Mouse (Mus musculus): ENCODE results near the gene Rcc1. TPM values are rescaled to one million over a fixed set of nuclear protein-coding genes. Genes with fewer than 3 reads are reported as not detected.

Gene Rcc1
- total RNA-seq, 2 experiments from 2014 or later = 6.0 to 6.3 TPM

DNA sequence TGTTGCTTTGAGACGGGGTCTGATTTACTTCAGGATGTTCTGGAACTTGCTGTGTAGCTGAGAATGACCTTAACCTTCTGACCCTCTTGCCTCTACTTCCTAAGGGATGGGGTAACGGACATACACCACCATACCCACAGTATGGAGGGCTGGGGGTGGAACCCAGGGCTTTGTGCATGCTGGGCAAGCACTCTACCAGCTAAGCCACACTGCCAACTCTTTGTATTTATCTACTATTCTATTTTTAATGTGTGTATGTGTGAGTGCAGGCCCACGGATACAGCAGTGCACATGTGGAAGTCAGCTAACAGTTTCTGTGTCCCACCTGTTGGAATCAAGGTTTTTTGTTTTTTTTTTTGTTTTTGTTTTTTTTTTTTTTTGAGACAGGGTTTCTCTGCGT, 6.1 kb upstream of the Rcc1 start:
- intact Hi-C loops (cut with DNase I) = no loop called here
- no peak for DNase-seq

DNA sequence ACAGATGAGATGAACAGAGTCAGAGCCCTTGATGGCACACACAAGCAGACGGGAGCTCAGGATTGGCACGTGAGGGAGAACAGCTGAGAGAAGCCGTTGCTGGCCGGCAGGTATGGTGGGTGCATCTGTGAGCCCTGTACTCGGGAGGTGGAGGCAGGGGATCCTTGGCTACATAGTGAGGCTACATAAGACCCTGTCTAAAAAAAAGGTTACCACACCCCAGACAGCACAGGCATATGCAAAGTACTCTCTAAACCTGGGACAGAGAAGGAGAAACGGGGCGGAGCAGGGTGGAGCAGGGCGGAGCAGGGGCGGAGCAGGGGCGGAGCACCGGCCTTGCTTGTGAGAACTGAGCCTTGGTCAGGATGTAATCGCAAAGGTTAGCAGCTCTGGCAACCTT, 2.8 kb upstream of the Rcc1 start:
- intact Hi-C loops (cut with DNase I) = no loop called here
- no peak for DNase-seq

DNA sequence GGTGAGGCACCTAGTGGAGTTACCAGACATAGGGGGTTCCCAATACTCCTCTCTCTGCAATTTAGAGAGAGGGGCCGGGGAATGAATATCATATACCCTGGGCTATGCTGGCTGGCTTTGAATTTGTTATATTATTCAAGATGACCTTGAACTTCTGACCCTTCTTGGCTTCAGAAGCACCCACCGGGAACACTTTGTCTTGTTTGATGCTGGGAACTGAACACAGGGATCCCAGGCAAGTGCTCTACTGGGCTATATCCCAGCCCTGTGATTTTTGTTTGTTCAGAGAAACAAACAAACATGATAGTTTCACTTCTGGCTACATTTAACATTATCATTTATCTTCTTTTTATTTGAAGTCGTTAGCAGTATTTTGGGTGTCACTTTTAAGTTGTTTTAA, 2.0 kb upstream of the Rcc1 start:
- no peak for DNase-seq
- intact Hi-C loops (cut with DNase I) = no loop called here

DNA sequence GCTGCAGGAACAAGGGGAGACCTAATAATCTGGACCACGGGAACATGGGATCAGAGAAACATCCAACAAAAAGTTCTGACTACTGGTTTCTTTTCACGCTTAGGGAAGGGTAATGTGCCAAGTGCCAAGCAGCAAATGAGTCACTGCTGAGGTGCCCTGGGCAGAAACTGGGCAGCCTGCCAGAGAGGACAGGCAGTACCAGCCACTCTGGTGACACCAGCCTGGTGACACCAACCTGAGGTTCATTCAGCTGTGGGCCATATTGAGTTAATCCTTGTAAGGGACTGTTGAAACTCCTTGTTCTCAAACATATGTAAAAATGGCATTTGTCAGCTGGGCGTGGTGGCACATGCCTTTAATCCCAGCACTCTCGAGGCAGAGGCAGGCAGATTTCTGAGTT, 1.2 kb upstream of the Rcc1 start:
- intact Hi-C loops (cut with DNase I) = no loop called here
- DNase-seq = no peak

DNA sequence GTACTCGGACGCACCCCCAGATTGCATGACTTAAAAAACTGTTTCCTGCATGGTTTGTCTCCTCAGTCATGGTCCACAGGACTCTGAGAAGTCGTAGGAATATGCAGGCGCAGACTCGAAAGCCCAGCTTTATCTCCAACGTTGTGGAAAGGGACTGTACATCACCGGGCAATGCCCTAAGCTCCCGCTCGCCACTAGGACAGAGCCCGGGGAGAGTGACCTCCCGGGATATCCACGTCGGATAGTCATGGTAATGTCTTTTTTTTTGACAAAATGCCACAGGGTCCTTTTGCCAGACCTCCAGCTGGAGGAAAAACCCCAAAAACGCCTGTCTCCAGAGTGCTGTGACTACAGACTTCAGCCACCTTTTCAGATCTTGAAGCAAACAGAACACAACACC, 666 bp downstream of the Rcc1 start:
- intact Hi-C loops (cut with DNase I) = no loop called here
- DNase-seq = no peak

DNA sequence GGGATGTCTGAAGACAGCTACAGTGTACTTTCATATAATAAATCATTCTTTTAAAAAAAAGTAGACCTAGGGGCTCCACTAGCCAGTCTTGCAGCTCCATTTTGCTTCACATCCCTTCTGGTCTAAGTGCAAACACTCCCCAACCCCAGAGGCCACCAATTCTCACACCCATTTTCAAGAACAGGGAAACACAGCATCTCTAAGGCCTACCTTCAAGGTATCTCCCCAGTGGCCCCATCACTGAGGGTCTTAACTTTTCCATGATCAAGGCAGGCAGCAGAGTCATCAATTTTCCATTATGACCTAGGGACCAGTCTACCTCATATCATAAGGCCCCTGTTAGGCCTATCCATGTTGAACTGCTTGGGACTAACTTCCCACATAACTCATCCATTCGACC, 2.0 kb downstream of the Rcc1 start:
- DNase-seq = no peak
- intact Hi-C loops (cut with DNase I) = no loop called here

DNA sequence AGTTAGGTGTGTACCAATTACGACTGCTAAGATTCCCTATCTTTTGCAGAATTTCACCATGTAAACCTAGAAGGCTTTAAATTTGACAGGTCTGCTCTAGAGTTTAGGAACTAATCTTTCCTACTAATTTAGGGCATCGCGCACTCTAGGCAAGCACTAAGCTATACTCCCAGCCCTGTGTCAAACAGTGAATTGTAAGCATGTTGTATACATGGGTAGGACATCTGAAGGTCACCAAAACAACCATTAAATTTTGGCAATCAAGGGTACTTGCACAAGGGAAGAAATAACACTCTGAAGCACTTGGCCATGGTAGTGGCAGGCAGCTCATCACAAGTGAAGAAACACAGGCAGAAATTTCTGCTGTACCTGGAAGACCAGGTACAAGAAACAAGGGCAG, 2.6 kb downstream of the Rcc1 start:
- intact Hi-C loops (cut with DNase I) = no loop called here
- DNase-seq = no peak

DNA sequence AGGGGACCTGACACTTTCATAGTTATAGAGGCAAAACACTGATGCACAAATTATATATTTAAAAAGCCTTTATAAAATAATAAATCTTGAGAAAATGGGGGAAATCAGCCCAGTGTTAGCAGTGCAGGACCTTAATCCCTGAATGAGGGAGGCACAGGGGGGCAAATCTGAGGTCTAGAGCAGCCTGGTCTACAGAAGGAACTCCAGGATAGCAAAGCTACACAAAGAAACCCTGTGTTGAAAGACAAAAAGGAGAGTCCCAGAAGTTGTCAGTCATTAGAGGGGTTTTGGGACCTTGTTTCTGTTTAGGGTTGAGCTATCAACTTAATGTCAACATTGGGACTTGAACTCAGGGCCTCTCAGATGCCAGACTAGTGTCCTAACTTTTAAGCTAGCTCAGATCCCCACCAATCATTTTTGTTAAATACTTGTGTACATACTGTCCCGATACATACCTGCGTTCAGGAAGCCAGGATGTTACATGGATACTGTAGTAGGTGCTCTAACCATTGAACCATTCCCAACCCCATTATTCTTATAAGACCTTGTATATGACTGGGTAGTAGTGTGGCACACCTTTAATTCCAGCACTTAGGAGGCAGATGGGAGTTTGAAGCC, 3.2 kb downstream of the Rcc1 start:
- no peak for DNase-seq
- intact Hi-C loops (cut with DNase I) = no loop called here

DNA sequence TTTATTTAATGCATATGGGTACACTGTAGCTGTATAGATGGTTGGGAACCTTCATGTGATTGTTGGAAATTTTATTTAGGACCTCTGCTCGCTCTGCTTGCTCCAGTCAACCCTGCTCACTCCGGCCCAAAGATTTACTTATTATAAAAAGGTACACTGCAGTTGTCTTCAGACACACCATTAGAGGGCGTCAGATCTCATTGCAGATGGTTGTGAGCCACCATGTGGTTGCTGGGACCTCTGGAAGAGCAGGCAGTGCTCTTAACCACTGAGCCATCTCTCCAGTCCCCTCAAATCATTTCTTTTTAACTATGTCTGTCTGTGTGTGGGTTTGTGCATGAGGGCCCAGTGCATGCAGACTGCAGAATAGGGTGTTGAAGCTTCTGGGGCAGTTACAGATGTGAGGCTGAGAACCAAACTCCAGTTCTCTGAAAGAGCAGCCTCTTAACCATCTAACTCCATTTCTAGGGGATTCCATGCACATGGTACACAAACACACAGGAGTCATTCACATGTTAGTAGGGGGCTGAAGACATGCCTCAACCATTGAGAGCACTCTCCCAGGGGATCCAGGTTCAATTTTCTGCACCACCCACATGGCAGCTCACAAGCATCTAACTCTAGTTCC, 3.8 kb downstream of the Rcc1 start:
- no peak for DNase-seq
- intact Hi-C loops (cut with DNase I) = loop anchor here (1.0 to 5.0 kb wide), 3 partner anchors 56 to 262 kb away; partner anchors contain the start of gene Ythdf2

DNA sequence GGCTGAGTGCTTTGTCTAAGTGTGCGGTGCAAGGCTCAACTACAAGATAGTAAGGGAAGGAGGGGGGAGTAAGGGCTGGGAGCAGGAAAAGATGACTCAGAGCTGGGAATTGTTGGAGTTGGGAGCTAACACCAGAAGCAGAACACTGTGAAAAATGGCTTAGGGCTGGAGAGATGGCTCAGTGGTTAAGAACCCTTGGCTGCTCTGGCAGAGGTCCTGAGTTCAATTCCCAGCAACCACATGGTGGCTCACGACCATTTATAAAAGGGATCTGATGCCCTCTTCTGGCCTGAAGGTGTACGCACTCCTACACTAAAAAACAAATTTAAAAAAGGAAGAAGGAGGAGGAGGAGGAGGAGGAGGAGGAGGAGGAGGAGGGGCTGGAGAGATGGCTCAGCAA, 6.7 kb downstream of the Rcc1 start:
- intact Hi-C loops (cut with DNase I) = loop anchor here (5.0 kb wide), 2 partner anchors 134 to 259 kb away; partner anchors contain the start of gene Ythdf2
- no peak for DNase-seq

DNA sequence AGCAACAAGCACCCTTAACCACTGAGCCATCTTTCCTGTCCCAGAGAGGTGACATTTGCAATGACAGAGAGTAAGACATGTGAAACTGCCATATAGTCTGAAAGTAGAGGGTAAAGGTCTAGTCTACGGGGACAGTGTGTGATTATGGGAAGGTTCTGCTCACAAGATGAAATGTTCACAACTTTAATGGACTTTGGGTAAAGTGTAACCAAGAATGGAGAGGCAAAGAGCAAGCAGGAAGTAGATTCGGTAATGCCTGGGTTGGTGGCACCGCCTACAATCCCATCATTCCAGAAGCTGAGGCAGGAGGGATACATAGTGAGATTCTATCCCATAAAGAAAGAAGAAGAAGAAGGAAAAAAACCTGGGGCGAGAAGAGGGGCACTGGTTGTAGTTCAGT, 7.1 kb downstream of the Rcc1 start:
- intact Hi-C loops (cut with DNase I) = loop anchor here (5.0 kb wide), 2 partner anchors 134 to 259 kb away; partner anchors contain the start of gene Ythdf2
- DNase-seq = no peak

DNA sequence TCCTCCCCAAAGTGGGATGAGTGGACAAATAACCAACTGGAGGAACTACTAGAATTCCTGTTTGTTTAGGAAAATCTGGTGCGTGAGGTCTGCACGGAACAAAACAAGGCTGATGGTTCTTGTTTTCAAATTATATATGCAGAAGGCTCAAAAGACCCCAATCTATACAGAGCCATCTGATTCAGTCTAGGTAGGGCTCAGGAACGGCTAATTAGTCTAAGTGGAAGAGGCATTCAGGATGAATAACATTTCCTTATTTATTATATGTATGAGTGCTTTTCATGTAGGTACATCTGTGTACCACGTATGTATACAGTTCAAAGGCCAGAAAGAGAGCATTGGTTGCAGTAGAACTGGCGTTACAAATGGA, 7.6 kb downstream of the Rcc1 start:
- intact Hi-C loops (cut with DNase I) = loop anchor here (2.0 to 5.0 kb wide), 3 partner anchors 53 to 259 kb away; partner anchors contain the start of gene Ythdf2
- DNase-seq = no peak

DNA sequence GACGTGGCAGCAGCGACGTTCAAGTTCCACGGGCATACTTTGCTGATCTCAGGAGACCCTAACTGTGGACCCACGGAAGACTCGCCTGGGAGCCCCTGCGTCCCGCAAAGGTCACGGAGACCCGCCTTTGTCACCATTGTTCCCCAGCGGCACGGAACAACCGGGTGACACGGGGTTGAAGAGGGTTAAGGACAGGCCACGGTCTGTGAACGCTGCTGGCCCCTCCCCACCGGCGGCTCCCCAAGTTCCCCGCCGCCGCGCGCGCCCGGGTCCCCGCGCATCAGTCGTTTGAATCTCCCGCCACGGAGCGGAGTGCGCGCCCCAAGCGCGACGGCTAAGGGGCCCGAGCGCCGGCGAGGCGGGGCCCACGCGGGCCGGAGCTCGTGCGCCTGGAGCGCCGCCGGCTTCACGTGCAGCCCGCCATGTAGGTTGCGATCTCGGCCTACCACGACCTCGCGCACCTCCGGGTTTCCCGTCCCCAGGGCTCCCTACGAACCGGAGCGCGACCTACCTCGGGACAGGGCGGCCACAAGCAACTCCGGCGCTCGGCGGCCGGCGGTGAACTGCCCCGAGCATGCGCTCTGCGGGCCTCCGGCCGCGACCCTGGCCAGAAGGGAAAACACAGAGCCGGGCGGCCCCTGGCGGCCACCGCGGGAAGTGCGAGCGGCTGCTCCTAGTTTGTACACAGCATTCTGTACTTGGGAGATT, 8.1 kb downstream of the Rcc1 start:
- intact Hi-C loops (cut with DNase I) = loop anchor here (2.0 to 5.0 kb wide), 3 partner anchors 52 to 258 kb away; partner anchors contain the start of gene Ythdf2
- peak; percentile 95 to 97 for DNase-seq

DNA sequence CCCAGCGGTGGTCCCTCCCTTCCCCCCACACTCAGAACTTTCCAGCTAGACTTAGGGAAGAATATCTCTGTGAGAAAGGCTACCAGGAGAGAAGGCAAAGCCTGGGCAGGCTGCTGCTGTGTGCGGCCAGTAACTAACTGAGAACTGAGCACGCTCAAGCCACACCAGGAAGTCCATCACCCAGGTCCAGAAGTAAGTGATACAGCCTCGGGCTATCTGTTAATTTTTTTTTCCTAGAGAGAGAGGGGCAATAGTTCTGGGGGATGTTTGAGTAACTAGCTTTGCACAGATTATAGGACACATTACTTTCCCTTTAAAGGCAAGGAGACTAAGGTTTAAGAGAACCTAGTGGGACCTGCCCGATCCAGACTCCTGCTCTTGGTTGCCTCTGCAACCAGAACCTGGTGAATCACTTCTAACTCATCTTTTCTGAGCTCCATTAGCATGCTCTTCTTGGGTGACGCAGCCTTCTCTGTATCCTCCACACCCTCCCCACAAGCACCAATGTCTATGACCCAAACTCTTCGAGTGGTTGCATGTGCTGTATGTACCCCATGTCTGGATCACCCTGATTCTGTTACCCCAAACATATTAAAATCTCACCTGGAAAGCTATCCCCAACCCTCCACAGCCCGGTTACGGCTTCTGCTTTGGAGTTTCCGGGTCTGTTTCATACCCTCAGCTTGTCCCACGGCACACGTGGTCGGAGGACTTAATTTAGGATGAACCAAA, 8.8 kb downstream of the Rcc1 start:
- intact Hi-C loops (cut with DNase I) = loop anchor here (2.0 to 5.0 kb wide), 4 partner anchors 37 to 257 kb away; partner anchors contain the start of gene Ythdf2
- no peak for DNase-seq

DNA sequence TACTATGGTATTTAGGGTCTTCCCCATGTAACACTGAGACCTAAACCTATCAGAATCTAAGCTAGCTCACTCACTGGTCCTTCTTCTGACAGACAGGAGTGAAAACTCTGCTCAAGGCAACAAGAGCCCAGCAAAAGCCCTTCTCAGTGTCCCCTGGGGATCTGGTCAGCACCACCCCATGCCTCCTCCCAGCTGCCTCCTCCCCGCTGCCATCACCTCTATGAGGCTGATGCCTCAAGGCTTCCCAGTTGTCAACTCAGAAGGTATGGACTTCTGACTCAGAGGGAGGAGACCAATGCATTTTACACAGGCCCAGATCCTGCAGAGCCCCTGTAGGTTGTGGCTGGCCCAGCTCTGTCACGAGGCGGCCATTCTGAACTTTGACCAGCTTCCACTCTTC, 12.0 kb downstream of the Rcc1 start:
- no peak for DNase-seq
- intact Hi-C loops (cut with DNase I) = loop anchor here (5.0 kb wide), 1 partner anchor 34 kb away; no protein-coding TSS in a partner anchor

DNA sequence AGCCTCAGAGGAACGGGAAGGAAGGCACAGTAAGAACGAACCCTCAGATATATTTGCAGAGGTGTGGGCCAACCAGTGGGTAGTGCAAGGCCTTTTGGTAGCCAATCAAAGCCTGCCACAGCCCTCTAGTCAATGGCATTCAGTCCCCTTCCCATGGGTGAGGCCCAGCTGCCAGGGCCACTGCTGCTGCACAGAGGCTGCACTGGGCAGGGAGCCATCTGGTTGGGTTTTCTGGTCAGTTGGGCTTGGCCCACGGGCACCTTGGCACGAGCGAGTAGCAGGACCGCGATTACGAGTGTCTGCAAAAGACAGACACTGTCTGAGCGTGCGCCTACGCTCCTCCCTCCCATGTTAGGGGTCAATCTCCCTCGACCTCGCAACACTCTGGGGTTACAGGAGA, 14.5 kb downstream of the Rcc1 start:
- intact Hi-C loops (cut with DNase I) = no loop called here
- DNase-seq = peak; percentile 29 to 50

DNA sequence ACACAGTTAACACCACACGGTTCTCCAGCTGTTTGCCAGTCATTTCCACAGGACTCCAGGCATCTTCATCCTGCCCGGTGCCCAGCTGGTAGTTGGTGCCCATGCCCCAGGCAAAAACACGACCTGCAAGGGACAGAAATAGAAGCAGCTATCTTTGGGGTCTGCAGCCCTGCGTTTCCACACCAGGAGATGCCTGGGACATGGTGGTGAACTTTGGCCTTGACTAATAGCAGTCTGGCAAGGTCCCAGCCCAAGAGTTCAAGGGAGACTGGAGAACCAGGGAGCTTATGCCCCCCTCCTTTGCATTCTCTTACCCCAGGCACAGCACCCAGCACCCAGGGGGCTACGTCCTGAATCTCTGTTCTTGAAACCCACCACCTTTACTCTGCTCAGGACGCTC, 20.5 kb downstream of the Rcc1 start:
- intact Hi-C loops (cut with DNase I) = no loop called here
- no peak for DNase-seq

DNA sequence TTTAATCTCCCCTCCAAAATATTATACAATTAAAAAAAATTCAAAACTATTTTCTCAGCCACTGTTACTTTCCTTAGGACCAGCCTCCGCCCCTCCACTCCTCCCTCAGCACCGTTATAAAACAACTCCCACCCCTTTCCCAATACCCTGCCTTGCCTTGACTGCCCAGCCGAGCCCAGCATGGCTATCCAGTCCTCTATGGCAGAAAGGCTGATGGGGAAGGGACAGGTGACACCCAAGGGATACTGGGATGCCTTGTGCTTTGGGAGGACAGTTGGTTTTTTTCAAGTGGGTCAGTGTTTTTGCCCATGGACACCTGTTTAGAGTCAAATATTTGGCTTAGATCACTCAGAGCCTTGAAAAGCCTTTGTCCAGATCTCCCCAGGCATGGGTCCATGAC, 21.4 kb downstream of the Rcc1 start:
- intact Hi-C loops (cut with DNase I) = no loop called here
- DNase-seq = no peak

DNA sequence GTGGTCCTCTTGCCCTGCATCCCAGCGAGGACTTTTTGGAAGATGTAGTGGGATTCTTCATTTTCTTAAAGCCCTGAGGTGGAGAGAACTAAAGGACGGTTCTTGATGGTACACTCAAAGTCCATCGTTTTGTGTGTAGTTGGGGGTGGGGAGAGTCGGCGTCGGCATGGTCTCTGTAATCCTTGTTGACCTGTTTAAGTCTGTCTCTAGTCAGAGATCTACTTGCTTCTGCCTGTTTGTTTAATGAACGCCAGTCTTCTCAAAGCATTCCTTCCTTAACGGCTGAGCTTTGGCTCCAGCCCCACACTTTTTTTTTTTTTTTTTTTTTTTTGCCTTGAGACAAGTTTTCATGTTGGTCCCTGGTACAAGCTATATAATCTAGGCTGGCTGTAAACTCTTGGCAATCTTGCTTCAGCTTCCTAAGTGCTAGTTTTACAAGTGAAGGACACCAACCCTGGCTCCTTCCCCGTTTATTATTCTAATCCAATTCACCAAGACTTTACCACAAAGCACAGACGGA, 23.5 kb downstream of the Rcc1 start:
- intact Hi-C loops (cut with DNase I) = no loop called here
- DNase-seq = no peak

DNA sequence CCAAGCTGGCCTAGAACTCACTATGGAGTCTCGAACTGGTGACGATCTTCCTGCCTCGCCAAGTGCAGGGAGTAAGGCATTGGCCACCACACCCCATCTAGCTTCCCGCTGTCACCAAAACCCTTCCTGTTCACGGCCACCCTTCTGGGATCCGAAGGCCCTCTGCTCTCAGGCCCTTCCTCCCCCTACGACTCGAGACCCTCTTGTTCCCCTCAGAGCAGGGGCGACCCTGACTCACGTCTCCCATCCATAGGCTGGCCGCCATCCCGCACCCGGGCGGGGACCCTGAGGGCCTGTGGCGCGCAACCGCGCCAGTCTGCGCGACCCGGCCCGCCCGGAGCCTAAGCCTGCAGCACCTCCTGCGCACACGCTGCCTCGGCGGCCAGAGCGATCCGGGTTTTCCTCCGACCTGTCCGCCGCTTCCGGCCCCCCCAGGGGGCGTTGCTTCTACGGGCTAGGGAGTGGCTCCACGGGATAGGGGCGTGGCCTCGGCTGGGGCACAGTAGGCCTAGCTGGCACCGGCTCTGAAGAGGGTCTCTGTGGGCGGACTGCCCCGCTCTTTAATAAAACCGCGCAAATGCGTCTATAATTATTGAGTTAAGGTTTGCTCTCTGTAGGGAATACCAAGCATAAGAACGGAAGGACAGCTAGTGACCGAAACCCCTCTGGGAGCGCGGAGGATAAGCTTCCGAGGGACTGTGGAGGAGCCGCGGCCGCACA, 24.1 kb downstream of the Rcc1 start, which contains the start of gene Trnau1ap:
Gene Trnau1ap, minus strand, starts transcription at position 424 of the 720 bp plus-strand sequence.
- DNase-seq = peak; percentile 85 to 87
- intact Hi-C loops (cut with DNase I) = no loop called here

All from gastrocnemius, postnatal 36 days (tissue).